Mouse (Mus musculus) adrenal gland, adult (tissue): Measurements from ENCODE around the gene Naa35.
"Not testable (repeated sequence)": the region's sequence is repeated elsewhere in the genome, so short reads cannot be mapped to it uniquely, and the experiment has no call there.

Source experiments
- DNase-seq, 2 experiments: peaks; one replicate each; pipeline ENCODE4 v3.0.0; 2022 to 2023; ENCODE audit warnings: low spot score in 1 of 2; ENCODE audit not compliant: inconsistent age in 2 of 2

The Naa35 gene

DNA sequence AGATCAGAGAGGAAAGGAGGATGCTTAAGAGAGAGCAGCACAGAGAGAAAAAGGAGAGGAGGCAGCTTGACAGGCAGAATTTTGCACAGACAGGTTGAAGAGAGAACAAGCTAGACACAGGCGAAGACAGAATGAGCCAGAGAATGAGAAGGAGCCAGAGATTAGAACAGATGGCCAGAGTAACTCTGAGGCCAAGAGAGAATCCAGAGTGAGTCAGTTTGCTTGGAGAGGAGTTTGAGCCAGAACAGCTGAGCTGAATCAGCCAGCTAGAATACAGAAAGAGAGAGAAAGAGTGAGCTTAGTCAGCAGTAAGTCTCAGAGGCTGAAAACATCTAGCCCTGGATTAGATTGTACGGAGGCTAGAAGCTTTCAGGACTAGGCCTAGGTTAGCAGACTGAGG, 12.5 kb upstream of the Naa35 start:
- peak in 1 of 2 experiments; percentile 55 for DNase-seq

DNA sequence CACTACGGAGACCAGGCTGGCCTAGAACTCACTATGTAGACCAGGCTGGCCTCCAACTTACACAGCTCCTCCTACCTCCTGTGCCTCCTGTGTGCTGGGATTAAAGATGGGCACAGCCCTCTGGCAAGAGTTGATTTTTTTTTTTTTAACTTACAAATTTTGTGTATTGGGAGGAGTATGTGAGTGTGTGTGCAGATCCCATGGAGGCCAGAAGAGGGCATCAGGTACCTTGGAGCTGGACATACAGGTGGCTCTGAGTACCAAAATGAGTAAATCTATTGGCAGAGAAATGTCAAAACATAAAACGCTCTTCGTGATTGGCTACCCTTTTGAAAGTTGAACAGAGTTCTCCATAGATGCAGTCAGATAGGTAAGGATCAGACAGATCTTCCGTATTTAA, 4.1 kb upstream of the Naa35 start:
- no peak for DNase-seq

DNA sequence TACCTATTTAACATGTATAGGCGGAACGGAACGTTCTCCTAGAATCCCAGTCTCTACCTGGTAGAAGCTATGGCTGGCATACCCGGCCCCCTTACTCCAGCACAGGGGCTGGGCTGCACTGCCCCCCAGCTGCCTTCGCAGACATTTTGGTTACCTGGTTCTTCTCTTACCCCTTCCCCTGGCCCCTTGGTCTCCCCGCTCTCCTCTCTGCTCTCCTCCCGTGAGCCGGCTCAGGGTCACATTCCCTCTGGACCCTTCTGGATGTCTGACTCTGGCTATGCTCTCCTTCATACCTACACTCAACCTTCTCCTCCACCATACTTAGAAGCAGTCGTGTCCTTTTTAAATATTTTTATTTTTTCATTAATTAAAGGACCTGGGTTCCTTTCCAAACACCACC, 578 bp upstream of the Naa35 start:
- peak; percentile 62 to 81 for DNase-seq

DNA sequence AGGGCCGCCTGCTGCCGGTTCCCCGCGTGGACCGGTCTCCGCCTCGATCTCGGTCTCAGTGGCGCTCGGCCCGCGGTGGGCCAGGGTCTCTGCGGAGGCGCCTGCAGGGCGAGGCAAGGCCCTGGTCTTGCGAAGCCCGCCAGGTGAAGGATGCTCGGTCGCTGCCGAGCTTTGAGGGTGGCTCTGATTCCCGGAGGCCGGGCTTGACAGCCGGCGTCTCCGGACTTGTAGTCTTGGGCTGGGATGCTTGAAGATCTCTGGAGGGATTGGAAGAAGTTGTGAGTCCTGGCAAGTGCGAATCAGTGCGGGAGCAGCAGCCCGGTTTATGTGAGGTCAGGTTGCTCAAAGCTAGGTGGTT, 568 bp downstream of the Naa35 start:
- DNase-seq, result no peak

DNA sequence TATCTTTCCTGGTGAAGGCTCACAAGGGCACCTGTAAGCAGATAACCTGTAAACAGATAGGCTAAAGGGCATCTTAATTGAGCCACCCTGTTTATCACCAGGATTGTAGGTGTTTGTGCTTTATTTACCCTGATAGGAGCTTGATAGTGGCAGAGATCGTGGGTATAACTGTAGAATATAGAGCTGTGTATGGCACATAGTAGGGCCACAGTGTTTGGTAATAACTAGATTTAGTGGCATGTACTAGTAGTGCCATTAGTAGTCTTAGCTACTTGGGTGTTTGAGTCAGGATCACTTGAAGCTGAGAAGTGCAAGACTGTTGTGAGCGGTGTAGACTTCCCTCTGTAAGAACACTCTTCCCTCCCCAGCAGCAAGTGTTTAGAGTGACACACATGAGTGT, 2.1 kb downstream of the Naa35 start:
- no peak for DNase-seq

DNA sequence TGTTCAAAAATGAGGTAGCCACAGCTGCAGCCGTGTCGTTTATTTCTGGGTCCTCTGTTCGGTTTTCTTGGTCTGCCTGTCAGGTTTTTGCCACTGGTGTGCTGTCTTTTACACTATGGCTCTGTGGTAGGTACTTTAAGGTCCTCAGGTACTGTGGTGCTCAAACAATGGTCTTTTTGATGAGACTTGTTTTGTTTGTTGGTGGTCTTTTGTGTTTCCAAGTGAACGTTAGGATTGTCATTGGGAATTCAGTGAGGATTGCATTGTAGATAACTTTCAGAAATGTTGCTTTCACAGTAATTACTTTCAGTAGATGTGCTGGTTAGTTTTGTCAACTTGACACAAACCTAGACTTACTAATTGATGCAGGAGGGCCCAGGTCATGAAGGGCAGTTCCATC, 4.6 kb downstream of the Naa35 start:
- no peak for DNase-seq

DNA sequence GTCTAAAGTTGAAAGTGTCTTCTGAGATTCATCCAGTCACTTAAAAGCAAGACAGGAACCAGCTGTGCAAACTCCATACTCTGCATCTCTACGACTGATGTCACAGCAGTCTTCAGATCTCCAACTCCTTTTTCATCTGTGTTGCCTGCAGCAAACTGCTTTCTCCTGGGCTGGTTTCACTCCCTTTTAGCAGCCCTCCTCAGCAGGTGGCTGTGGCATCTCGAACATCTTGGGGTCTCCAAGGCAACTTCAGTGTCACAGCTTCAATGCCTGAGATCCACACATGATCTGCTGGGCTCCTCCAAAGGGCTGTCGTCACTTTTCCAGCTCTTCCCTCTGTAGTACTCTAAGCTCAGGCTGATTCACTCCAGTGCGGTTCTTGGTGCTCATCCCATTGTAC, 5.6 kb downstream of the Naa35 start:
- DNase-seq, result no peak

DNA sequence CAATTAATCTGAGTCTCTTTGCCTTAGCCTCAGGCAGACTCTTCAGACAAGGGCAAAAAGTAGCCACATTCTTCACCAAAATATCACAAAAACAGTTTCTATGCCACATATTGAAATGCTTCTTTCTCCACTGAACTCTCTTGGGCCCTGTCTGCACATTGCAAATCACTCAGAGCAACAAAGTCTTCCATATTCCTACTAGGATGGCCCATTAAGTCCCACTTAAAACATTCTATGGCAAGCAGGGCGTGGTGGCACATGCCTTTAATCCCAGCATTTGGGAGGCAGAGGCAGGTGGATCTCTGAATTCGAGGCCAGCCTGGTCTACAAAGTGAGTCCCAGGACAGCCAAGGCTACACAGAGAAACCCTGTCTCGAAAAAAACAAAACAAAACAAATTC, 7.0 kb downstream of the Naa35 start:
- DNase-seq, result not testable (repeated sequence)

DNA sequence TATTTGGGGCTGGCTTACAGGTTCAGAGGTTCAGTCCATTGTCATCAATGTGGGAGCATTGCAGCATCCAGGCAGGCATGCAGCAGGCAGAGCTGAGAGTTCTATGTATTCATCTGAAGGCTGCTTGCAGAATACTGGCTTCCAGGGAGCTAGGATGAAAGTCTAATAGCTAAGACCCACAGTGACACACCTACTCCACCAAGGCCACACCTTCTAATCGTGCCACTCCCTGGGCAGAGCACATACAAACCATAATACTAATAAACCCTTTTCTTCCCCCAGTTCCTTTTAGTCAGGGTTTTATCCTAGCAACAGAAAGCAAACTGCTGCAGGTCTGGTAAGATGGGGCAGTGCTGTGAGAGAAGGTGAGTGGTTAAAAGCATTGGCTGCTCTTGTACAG, 7.6 kb downstream of the Naa35 start:
- no peak for DNase-seq

DNA sequence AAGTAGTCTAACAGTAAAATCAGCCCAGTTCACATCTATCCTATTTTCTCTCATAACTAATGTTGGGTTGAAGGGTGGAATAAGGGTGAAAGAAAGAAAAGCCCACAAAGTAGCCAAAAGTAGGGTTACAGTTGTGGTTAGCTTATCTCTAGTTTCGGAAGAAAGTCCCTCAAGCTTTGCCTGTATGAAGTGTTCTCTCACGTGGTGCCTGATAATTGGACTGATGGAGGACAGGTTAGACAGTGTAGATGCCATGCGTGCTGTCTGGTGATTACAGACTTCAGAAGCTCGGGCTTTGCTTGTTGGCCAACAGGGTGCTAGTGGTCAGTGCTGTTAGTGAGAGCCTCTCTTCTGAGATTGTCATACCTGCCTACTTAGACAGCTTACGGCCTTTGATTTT, 18.0 kb downstream of the Naa35 start:
- no peak for DNase-seq

DNA sequence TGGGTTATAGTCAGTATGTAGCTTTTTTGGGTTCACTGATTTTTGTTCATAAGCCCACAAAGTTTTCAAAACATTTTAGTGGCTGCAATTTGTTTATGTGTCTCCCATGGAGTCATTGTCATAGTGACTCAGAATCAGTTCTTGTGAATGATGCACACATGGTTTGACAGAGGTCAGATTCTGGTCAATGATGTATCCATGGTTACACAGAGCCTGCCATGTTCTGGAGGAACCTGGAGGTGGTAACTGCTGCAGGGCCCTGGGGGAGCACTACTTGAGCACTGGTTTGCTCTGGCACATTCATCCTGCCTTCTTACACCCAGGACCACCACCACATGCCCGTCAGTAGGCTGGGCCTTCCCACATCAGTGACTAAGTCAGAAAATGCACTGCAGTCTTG, 19.5 kb downstream of the Naa35 start:
- no peak for DNase-seq

DNA sequence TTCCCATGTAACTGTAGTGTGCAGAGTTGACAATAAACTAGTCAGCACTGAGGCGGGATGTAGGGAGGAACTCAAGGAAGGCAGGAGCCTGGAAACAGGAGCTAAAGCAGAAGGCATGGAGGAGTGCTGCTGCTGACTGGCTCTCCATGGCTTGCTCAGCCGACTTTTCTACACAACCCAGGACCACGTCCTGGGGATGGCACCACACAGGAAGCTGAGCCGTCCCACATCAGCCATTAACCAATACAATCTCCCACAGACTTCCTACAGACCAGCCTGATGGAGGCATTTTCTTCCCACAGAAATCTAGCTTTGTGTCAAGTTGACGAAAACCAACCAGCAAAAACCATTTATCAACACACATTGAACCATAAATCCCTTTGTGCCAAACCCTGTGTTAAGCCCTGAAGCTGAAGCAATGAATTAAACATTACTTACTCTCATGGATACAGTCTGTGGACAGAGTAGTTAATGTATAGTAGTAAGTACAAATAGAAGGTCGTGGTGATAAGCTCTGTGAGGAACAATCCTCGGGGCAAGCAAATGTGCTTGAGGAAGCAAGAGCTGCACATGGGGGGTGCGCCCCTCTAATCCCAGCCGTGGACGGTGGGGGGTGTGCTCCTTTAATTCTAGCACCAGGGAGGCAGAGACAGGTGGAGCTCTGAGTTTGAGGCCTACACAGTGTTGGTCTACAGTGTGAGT, 20.3 kb downstream of the Naa35 start:
- DNase-seq, result no peak

DNA sequence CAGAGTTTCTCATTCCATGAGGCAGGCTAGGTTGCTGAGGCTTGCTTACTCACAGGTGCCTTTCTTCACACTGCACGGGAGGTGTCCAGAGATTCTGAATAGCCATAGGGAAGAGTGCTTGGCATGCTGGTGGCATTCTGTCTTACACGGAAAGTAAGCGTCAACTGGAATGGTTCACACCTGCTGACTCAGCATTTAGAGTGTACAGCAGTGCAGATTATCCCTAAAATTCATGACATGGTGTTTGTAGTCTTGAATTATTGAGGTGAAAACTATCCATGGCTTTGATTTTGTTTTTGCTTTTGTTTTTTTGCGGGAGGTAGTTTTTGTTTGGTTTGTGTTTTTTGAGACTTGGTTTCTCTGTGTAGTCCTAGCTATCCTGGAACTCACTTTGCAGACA, 24.8 kb downstream of the Naa35 start:
- DNase-seq, result no peak

DNA sequence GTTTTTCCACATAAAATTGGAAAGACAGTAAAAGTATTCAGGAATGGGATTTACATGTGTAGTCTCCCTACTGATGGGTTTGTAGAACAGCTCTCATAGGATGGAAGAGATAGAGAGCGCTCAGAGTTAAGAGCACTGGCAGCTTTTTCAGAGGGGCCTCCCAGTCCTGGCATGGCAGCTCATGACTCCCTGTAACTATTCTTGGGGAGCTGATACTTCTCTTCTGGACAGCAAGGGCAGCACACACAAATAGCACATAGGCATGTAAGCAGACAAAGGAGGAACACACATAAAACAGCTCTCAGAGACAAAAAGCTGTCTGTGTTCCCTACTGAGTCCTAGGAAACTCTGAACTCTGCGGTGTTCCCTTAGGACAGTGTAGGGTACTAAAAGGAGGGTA, 25.4 kb downstream of the Naa35 start:
- DNase-seq, result no peak

DNA sequence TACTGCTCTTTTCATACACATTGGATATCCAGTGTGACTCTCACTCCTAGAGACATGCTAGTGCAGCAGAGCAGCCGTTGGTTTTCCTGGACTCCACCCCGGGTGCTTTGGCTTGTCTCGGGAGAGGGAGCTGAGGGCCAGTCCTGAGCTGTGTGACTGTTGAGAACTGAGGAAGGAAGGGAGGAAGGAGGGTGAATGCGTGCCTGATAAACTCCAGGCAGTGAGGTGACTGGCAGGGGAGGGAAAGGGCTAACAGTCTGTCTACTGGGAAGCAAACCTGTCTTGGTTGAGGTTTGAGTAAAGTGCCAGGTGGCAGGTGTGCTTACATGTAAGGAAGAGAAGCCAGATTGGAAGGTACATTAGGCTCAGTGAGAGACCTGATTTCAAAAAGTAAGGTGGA, 28.8 kb downstream of the Naa35 start:
- no peak for DNase-seq

DNA sequence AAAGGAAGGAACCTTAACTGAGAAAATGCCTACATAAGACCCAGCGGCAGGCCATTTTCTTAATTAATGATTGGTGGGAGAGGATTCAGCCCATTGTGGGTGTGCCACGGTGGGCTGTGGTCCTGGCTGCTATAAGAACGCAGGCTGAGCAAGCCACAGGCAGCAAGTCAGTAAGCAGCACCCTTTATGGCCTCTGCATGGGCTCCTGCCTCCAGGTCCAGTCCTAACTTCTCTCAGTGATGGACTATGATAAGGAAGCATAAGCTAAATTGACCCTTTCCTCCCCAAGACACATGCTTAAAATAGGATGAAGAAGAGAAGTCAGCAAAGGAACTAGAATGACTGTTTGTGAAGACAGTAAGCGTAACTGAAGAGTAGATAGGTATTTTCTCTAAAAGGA, 30.1 kb downstream of the Naa35 start:
- DNase-seq, result no peak

DNA sequence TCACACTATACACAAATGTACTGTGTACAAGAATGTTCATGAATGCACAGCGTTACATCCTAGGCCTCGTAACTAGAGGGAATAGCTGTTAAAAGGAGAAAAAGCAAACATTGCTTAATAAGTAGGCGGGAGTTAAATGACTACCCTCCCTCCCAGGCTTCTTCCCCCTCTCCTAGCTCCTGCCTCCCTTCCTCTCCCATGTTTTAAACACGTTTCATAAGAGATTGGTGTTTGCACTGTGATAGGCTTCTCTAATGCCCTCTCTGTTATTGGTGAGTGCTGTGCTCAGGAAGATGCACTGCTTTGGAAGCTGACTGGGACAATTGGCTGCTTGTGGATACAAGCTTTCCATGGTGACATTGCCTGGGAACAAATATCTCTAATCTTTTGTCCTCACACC, 30.5 kb downstream of the Naa35 start:
- DNase-seq, result no peak

DNA sequence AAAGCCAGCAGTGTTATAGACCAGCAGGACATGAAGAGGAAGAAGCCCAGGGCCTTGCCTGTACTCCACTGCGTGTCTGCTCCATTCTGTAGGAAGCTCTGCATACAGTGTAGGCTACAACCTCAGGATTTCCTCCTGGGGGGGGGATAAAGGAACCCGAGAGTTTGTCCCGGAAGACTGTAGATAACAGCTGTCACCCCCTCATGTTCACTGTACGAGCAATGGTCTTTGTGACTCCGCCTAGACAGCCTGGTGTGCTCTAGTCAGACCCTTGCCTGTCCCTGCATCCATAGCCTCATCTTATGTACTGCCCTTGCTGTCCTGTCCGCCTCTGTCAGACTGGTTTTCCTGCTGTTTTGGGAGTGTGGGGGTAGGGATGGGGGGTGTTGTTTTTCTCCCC, 33.4 kb downstream of the Naa35 start:
- no peak for DNase-seq

DNA sequence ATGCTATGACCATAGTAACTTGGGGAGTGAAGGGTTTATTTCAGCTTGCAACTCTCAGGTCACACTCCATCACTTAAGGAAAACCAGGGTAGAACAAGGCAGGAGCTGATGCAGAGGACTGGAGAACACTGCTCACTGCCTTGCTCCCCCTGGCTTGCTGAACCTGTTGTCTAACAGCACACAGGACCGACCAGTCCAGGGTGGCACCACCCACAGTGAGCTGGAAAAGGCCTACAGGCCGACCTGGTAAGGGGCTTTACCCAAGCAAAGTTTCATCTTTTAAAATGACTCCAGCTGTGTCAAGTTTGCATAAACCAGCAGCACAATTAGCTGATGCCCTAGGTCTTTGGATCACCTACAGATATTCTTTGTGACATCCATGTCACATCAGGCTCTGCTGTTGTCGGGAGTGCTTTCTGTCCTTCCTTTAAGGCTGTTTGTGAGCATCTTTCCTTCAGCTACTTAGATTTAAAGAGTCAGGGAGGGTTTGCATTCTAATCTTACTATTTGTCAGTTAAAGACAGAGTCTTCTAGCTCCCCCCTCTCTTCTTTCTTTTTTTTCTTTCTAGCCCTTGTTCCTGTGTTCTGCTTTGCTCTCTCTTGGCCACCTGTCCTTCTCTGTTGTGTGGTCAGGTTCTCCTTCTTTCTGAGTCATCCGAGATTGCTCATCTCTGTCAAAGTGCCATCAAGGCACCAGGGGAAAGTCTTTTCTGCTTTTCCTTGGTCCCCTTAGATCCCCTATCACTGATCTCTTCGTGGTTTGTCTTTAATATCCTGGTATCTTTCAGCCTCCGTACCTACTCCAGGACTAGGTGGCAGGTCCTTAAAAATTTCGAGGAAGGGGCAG, 36.8 kb downstream of the Naa35 start:
- DNase-seq, result no peak

DNA sequence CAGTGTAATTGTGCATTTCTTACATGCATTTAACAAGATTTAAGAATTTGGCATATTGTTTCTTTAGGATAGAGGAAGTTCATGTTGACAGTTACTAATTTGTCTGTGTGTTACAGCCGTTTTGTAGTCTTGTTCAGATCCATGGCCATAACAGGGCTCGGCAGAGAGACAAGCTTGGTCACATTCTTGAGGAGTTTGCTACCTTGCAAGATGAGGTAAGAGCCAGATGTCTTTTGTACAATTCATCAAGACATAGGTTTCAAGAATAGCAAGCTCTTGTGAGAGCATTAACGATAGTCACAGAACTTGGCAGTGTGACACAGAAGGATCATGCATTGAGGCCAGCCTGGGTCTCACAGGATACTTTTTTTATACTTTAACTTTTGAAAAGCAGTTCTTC, 39.3 kb downstream of the Naa35 start:
- no peak for DNase-seq

DNA sequence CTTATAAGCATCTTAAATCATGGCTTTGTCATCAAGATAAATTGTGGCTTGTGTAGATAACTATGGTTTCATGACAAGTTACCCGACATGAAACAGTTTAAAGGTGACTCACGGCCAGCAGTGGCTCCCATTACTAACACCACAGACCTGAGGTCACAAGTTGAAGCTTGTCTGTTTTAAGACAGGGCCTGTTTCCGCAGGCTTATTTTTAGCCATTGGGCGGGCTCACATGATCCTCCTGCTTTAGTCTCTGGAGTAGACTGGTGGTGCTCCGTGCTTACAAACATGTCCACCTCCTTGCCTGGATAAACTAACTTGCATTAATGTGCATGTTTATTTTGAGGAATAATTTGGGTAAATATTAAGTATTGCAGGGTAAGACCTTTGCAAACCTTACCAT, 39.8 kb downstream of the Naa35 start:
- no peak for DNase-seq

DNA sequence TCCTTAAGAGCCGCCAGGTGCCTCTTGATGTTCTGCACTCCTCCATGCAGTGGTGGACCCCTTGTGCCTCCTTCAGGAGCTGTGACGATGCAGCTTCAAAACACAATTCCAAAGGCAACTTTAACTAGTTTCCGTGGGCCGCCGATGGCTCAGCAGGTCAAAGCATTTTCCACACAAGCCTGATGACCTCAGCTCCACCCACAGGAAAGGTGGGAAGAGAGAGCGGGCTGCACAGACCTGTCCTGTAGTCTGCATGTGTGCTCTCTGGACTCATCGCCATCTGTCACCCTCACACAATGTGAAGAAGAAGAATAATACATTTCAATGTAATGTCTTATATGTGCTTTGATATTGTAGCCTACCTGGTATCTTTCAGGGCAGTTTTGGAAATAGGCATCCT, 41.7 kb downstream of the Naa35 start:
- DNase-seq, result no peak

DNA sequence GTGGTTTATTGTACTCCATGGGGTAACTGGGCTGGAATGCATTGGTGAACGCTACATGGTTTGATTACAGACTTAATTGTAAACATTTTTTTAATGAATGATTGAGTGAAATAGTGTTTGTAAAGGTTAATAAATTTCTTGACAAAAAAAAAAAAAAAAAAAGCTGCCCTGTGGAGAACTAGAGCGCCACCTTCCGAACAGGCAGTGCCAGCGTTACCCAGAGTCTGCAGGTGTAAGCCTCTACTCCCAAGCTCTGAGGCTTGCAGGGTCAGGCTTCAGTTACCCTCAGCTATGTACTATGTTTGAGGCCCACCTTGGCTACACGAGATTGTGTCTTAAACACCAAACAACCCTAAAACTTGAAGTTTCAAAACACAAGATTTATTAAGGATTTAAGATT, 49.6 kb downstream of the Naa35 start:
- no peak for DNase-seq
